Mouse (Mus musculus): Measurements from ENCODE around the gene St5.

DNA sequence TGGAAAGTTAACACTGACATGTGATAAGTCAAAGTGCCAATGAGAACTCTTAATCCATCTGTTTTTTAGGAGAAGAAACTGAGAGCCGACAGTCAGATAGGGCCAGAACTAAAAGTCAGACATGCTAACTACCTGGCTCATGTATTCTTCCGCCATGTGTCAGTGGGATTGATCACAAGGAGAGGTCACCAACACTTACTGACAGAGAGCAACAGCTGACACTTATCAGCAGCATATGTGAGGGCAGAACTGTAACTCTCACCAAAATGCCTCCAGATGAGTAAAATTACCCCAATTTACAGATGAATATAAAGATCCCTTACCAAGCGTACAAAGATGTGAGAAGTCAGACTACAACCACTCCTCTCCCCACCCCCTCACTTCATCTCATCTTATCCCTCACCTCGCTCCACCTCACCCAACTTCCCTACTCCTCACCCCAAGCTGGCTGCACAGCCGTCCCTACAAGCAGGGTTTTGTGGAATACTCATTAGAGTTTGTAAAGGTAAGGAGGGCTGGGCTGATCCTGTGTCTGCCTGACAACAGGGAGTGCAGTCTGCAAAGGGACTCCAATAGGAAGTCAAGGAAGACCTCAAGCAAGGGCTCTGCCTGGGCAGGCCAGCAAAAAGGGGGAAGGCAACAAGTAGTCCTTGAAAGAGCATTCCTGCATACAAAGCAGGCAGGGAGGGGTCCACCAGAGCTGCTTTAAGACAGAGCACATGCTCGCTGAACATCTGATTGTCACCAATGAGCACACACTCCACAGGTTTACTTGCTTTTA is 93.7 kb downstream of the St5 start:
- TF ChIP-seq CTCF (IDR thresholded peaks at IDR 0.05), result no peak
- TF ChIP-seq EP300 (IDR thresholded peaks at IDR 0.05; ENCODE audit: insufficient read depth, low read depth, low read length), result no peak

Data from heart, adult 2 months (tissue).